Mouse (Mus musculus) heart, postnatal 0 days (tissue): ENCODE results near the gene Gpc5. TPM values are rescaled to one million over a fixed set of nuclear protein-coding genes. Genes with fewer than 3 reads are reported as not detected.

Source experiments
- ATAC-seq: fragments of 200-750 bp; cut with Nextera tagmentation; 2 replicates; pipeline ENCODE4 v1.8.0; 2017; ENCODE audit warnings: low read depth, moderate number of reproducible peaks, moderate library complexity; ENCODE audit not compliant: insufficient read depth
- DNase-seq: peaks from one replicate; pipeline ENCODE4 v3.0.0-alpha.2; 2016; ENCODE audit warnings: low spot score
- H3K27ac ChIP-seq: fragments of 300-500 bp; sonication (generic); 2 replicates; pipeline ENCODE4 v1.5.1; 2014; ENCODE audit warnings: low read depth, mild to moderate bottlenecking
- H3K27me3 ChIP-seq: fragments of 300-500 bp; sonication (generic); 2 replicates; pipeline ENCODE4 v1.6.1; 2014; ENCODE audit warnings: low read length, mixed read lengths; ENCODE audit not compliant: control insufficient read depth, insufficient read depth
- H3K36me3 ChIP-seq: fragments of 300-500 bp; sonication (generic); replicated peaks from 2 replicates; pipeline ENCODE4 v1.6.1; 2014; ENCODE audit warnings: low read length, mixed read lengths; ENCODE audit not compliant: control insufficient read depth, insufficient read depth
- H3K4me1 ChIP-seq: fragments of 300-500 bp; sonication (generic); 2 replicates; pipeline ENCODE4 v1.6.1; 2014; ENCODE audit warnings: antibody characterized with exemption; ENCODE audit not compliant: control insufficient read depth, insufficient read depth
- H3K4me2 ChIP-seq: fragments of 300-500 bp; sonication (generic); 2 replicates; pipeline ENCODE4 v1.6.1; 2014; ENCODE audit warnings: low read depth, mild to moderate bottlenecking, low read length, moderate library complexity
- H3K4me3 ChIP-seq: fragments of 300-500 bp; sonication (generic); 2 replicates; pipeline ENCODE4 v1.5.1; 2014; ENCODE audit warnings: low read depth, low read length
- H3K9ac ChIP-seq: fragments of 300-500 bp; sonication (generic); replicated peaks from 2 replicates; pipeline ENCODE4 v1.6.1; 2014; ENCODE audit warnings: low read depth, low read length, mixed read lengths
- H3K9me3 ChIP-seq: fragments of 300-500 bp; sonication (generic); replicated peaks from 2 replicates; pipeline ENCODE4 v1.6.1; 2016; ENCODE audit warnings: low read length; ENCODE audit not compliant: control insufficient read depth
- CTCF ChIP-seq: IDR thresholded peaks from 2 replicates; pipeline ENCODE4 v1.5.1; 2016; ENCODE audit warnings: antibody characterized with exemption, control low read depth, low read depth
- EP300 ChIP-seq: IDR thresholded peaks from 2 replicates; pipeline ENCODE4 v1.6.1; 2016; ENCODE audit warnings: antibody characterized with exemption, low read depth
- WGBS: fragments of 180-500 bp; shearing (Covaris S2); extraction: QIAGEN DNeasy Blood & Tissue Kit; methylation state at CpG from one replicate; pipeline ENCODE4 v1.1.7; 2014; 5-methylcytosine and 5-hydroxymethylcytosine counted together
- polyA plus RNA-seq: library from polyadenylated mRNA; unstranded; fragments of >200 nt; fragmentation: Nextera tagmentation; extraction: Ambion mirVana; gene quantifications from 2 replicates; pipeline ENCODE4 v1.2.1, GENCODE M21; 2015
- total RNA-seq: library from RNA; depleted of rRNA; stranded (reverse); fragments of >200 nt; gene quantifications from 2 replicates; pipeline ENCODE4 v1.2.3, GENCODE M21; 2014; ENCODE audit warnings: low replicate concordance

Gpc5 gene
- total and polyA plus RNA-seq, 2 experiments from 2014 or later, result not detected

DNA sequence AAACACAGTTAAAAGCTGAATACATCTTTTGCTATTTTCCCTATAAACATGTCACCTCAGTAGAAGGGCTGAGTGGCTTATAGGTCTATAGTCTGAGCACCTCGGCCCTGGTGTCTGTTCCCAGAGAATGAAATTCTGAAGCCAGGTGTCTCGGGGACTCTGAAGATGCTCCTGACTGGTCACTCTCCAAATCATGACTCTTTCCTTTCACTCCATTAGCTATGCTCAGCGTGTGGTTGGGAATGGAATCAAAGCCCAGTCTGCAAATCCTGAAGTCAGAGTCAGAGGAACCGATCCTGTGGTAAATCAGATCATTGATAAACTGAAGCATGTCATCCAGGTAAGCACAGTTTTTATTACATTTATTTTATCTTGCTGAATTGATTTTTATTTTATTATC is 460.0 kb downstream of the Gpc5 start:
- 67% methylated on average over 4 of the region's 4 CpGs for WGBS
- Histone ChIP-seq H3K36me3 (no peaks in the 10 kb centered on the region), H3K27ac (no peak overlapping the region), H3K27me3 (no peaks in the 10 kb centered on the region), H3K4me2 (no peak overlapping the region), H3K9me3 (no peaks in the 10 kb centered on the region), H3K9ac (no peak overlapping the region), H3K4me3 (no peak overlapping the region), H3K4me1 (no peaks in the 10 kb centered on the region)
- DNase-seq (no peak), ATAC-seq (no peak)
- TF ChIP-seq CTCF, result no peak

DNA sequence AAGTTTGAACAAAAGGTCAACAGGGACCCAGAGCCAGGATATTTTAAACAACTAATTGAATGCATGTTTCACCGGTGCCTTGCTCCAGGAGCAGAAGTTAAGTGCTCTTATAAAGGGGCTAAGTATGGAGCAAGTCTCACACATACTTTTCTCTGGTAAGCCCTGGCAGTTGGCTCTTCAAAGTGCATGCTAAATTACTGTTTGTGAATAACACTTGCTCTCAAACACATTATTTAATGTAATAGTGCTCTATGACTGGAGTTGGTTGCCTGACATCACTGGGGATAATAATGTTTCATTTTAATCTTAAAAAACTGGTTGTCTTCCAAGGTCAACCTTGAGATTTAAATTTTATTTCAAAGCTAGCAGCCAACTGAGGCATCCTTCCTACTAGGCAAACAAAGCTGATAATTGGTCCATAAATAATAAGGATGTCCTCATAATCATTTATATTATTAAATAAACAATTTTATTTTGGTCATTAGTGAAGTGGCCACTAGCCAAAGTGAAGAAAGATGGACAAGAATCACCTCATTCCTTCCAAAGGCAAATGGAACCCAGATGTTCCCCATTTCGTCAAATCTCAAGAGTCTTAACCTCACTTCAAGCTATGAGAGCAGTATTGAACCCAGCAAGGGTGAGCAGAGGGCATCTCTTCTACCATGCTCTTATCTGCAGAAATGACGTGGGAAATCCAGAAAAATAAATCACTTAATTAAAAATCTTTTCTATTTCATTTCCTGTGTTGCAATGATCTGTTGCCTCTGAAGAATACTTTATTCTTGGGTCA is 488.6 kb downstream of the Gpc5 start:
- DNase-seq, result no peak
- TF ChIP-seq CTCF (no peak), EP300 (no peak)
- H3K9ac ChIP-seq, result no peak overlapping the region
- no peaks in the 10 kb centered on the region for H3K9me3 ChIP-seq
- WGBS, result 57% methylated on average over 3 of the region's 3 CpGs
- no peaks in the 10 kb centered on the region for H3K4me1 ChIP-seq
- no peak overlapping the region for H3K4me2 ChIP-seq
- no peak overlapping the region for H3K4me3 ChIP-seq
- no peak overlapping the region for H3K27ac ChIP-seq
- no peaks in the 10 kb centered on the region for H3K27me3 ChIP-seq
- H3K36me3 ChIP-seq, result no peaks in the 10 kb centered on the region
- ATAC-seq, result no peak

DNA sequence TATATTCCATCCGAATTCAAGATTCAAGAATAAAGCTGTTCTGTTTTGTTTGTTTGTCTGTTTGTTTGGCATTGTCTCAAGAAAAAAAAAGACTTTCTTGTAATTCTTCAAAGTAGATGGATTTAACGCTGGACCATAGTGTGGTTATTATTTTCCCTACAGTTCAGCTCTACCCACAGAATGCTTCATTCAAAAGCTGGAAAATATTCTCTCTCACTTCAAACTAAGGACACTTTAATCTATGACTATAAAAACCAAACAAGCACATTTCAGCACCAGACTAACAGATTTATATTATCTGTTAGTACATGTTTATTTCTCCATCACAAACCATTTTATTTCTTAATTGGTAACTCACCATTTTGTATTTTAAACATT is 489.2 kb downstream of the Gpc5 start:
- H3K27ac ChIP-seq, result no peak overlapping the region
- H3K36me3 ChIP-seq, result no peaks in the 10 kb centered on the region
- no peak for TF ChIP-seq EP300
- TF ChIP-seq CTCF, result no peak
- H3K9ac ChIP-seq, result no peak overlapping the region
- no peak for DNase-seq
- no peaks in the 10 kb centered on the region for H3K27me3 ChIP-seq
- no peak for ATAC-seq
- 65% methylated on average over 2 of the region's 2 CpGs for WGBS
- H3K4me1 ChIP-seq, result no peaks in the 10 kb centered on the region
- no peak overlapping the region for H3K4me2 ChIP-seq
- no peak overlapping the region for H3K4me3 ChIP-seq
- no peaks in the 10 kb centered on the region for H3K9me3 ChIP-seq

DNA sequence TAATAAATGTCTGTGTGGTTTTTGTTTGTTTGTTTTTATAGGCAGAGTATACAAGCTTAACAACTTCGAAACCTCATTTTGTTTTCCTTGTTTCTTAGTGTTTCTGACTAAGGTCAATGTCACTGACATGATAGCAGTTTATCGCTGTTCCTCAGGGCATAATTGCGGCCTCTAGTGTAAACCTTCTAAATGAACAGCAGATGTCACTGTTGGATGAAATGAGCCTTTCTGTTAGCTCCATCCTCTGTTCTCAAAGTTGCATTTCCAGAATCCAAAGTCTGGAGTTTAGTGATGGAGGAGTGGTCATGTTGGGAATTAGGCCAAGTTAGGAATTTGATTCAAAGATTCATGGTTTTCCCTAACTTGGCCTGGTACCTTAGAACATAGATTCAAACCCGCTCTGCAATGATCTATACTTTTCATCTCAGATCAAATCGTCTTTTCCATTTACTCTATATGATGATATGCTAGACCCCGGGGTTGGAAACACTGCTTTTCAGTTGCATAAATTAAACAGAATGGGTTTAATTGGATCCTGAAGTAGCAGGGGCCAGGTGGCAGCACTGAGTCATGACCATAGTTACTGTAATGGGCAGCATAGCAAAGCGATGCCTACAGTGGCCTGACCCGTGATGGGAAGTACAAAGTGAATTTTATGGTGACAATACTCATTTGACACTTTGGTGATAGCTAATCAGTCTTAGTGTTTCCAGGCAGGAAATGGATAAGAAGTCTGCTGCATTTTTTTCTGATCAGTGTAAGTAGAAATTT is 508.4 kb downstream of the Gpc5 start:
- no peak for ATAC-seq
- 48% methylated on average over 8 of the region's 8 CpGs for WGBS

DNA sequence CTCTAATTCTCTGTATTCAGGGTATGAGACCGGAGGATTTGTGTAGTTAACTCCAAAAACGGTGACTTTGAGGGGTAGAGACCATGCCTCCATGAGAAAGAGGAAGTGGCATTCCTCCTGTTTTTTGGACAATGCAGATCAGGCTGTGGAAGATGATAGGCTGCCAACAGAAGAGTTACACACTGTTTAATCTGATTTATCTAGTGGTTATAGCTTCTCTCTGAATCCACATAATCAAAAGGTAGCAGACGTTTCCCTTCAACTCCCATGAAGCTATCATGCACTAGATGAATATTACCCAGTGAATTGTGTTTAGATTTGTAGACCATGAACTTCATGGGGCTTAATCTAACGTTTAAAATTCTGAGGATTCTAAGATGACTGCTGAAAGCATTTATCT is 522.1 kb downstream of the Gpc5 start:
- H3K4me3 ChIP-seq, result no peak overlapping the region
- H3K9ac ChIP-seq, result no peak overlapping the region
- no peaks in the 10 kb centered on the region for H3K4me1 ChIP-seq
- no peak overlapping the region for H3K27ac ChIP-seq
- TF ChIP-seq EP300 (no peak), CTCF (no peak)
- H3K36me3 ChIP-seq, result no peaks in the 10 kb centered on the region
- no peaks in the 10 kb centered on the region for H3K27me3 ChIP-seq
- DNase-seq, result no peak
- 57% methylated on average over 4 of the region's 4 CpGs for WGBS
- H3K4me2 ChIP-seq, result no peak overlapping the region
- ATAC-seq, result no peak
- H3K9me3 ChIP-seq, result no peaks in the 10 kb centered on the region

More for the DNA sequence above, 508.4 kb downstream of the Gpc5 start:
- no peaks in the 10 kb centered on the region for H3K27me3 ChIP-seq
- peak; percentile 34 for DNase-seq
- no peak overlapping the region for H3K4me3 ChIP-seq
- H3K27ac ChIP-seq, result no peak overlapping the region
- TF ChIP-seq CTCF (peak; percentile 63), EP300 (no peak)
- no peak overlapping the region for H3K9ac ChIP-seq
- no peak overlapping the region for H3K4me2 ChIP-seq
- H3K4me1 ChIP-seq, result no peaks in the 10 kb centered on the region
- no peaks in the 10 kb centered on the region for H3K9me3 ChIP-seq
- no peaks in the 10 kb centered on the region for H3K36me3 ChIP-seq
